Mouse (Mus musculus): ENCODE data around the gene Henmt1.

The Henmt1 gene

GRCm38 (mm10) chr3:108995379-108995778 is 55.7 kb downstream of the Henmt1 start:
- DNase-seq (ENCODE audit: inconsistent age in 2 of 2, low spot score in 1 of 2): no peak

- peak; percentile 59 to 63 for DNase-seq (ENCODE audit: inconsistent age in 2 of 2, low spot score in 1 of 2)
Measured at GRCm38 (mm10) chr3:108997284-108997683, 57.6 kb downstream of the Henmt1 start.

GRCm38 (mm10) chr3:108997762-108998161 is 58.1 kb downstream of the Henmt1 start:
- DNase-seq (ENCODE audit: inconsistent age in 2 of 2, low spot score in 1 of 2): peak in 1 of 2 experiments; percentile 34

GRCm38 (mm10) chr3:108999173-108999572 is 59.5 kb downstream of the Henmt1 start:
- DNase-seq (ENCODE audit: inconsistent age in 2 of 2, low spot score in 1 of 2): no peak

- DNase-seq (ENCODE audit: inconsistent age in 2 of 2, low spot score in 1 of 2): no peak
Measured at GRCm38 (mm10) chr3:109005777-109006176, 66.1 kb downstream of the Henmt1 start.

GRCm38 (mm10) chr3:109008180-109008579 is 68.5 kb downstream of the Henmt1 start:
- no peak for DNase-seq (ENCODE audit: inconsistent age in 2 of 2, low spot score in 1 of 2)
